Mouse (Mus musculus) kidney, postnatal 14 days (tissue): ENCODE measurements around the gene Gpx8.
"Not testable (repeated sequence)": the region's sequence is repeated elsewhere in the genome, so short reads cannot be mapped to it uniquely, and the experiment has no call there.

ENCODE experiments used
- DNase-seq: peaks from one replicate; pipeline ENCODE4 v3.0.0; 2022; ENCODE audit warnings: mixed read lengths

Gene Gpx8

GRCm38 (mm10) chr13:113023274-113024143 lies 22.7 kb downstream of the Gpx8 start:
- DNase-seq: no peak

GRCm38 (mm10) chr13:113022467-113022866 lies 23.7 kb downstream of the Gpx8 start:
- no peak for DNase-seq

DNA sequence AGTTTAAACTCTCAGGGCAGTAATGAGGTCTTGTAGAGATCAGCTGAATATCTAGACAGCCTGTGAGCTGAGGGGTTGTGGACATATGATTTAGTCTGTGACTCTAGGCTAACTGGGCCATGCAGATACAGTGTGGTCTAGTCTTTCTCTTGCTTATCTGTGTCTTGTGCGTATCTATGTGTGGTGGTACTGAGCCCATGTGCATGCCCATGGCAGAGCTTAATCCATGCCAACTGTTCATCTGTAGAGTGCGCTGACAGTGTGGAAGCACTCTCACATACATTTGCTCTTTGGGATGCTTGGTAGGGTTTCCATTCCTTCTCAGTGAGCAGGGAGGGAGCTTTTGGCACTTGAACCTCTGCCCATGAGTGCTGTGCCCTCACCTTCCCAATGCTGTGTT lies 24.7 kb downstream of the Gpx8 start:
- no peak for DNase-seq

DNA sequence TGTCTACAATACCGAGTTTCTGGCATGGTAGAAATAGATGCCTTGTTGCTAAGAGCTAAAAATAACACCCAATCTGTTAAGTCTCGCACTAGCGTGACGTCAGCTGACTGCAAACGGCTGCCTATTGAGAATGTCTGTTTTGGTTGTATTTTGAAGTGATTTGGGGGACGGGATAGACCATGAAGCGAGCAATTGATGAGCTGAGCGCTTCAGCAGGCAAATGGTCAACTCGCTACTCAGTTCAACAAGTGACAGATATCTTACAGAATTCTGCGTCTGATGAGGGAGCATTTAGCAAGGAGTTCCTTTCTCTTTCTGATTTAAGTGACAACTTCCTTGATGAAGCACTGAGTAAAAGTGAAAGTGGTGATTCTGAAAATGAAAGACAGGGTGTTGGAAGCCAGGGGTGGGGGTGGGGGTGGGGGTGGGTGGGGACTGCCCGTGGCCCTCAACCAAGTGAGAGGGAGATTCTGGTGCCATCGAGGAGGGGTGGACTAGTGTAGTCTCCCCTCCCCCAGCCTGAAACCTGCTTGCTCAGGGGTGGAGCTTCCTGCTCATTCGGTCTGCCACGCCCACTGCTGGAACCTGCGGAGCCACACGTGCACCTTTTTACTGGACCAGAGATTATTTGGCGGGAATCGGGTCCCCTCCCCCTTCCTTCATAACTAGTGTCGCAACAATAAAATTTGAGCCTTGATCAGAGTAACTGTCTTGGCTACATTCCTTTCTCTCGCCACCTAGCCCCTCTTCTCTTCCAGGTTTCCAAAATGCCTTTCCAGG lies 32.8 kb downstream of the Gpx8 start:
- DNase-seq: not testable (repeated sequence)

DNA sequence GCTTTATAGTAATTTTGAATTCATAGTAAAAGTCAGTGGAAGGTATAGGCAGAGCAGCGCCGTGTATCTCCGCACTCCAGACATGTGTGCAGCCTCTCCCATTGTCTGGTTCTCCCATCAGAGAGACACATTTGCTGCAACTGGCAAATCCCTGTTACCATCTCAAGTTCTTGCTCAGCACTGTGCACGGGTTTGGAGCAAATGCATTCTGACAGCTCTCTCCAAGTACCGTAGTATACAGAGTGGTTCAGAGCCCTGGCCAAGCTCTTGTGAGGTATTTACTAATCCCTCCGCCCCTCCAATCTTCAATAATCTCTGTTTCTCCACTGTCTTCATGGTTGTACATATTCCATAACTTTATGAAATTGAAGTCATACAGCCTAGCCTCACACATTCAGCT lies 33.5 kb downstream of the Gpx8 start:
- no peak for DNase-seq

DNA sequence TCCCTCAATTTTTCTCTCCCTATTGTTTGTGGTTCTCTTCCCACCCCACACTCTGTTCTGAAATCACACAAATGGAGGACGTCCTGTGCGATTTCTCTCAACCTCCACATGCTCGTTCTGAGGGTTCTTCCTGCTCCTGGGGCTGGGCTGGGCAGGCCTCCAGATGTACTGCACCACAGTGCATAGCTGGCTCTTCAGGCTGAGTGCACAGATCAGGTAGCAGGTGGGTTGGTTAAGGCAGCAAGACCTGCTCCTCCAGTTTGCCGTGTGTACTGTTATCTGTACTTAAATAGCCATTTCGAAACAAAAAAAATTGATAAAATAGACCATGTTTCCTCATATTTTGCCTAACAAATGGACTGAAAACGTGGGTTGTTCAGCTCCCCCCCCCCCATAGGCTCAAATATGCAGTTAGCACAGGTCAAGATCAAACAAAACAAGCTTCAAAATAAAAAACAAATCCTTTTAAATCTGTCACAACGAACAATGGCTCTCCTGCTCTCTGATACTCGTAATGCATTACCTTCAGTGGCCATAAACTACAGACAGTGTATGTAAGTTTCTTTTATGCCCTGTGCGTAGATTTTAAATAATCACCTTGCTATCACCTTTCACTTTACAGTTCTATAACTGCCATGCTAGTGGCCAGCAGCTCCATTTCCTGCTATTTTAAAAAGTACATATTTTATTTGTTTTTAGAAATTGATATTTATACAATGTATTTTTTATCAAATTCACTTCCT lies 45.5 kb downstream of the Gpx8 start:
- DNase-seq: no peak

DNA sequence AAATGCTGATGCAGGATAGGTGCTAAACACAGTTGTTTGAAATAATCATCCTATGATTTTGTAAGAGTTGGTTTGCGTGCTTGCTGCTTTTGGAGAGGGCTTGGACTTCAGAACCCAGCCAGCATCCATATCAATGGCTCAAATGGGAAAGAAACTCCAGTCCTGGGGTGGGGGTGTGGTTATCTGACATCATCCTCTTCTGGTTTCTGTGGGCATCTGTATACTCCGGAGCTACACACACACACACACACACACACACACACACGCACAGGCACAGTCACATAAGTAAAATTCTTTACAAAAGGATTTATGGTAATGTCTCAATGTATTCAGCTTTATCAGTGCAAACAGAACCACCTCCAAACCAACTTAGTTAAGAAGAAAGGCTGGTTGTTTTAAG lies 46.1 kb downstream of the Gpx8 start:
- DNase-seq: no peak

- peak; percentile 19 for DNase-seq
Observed at GRCm38 (mm10) chr13:112998427-112999201, 47.6 kb downstream of the Gpx8 start.

DNA sequence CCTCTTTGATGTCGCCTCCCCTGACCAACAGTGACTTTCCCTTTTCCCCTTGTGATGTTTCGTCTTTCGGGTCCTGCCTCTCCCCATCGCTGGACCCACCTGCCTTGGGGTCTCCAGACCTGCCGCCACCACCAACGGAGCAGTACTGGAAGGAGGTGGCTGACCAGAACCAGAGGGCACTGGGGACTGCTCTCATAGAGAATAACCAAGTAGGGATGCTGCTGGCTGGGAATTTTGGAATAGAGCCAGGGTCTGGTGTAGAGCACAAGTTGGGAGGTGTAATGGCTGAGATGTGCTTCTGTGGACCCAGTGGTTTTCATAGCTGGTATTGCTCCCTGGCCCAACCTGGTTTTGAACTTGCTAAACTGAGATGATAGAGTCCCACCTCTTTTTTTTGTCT lies 48.8 kb downstream of the Gpx8 start:
- DNase-seq: no peak

- no peak for DNase-seq
Observed at GRCm38 (mm10) chr13:112996407-112996806, 49.8 kb downstream of the Gpx8 start.

- DNase-seq: peak; percentile 67
Observed at GRCm38 (mm10) chr13:112994191-112994590, 52.0 kb downstream of the Gpx8 start.

DNA sequence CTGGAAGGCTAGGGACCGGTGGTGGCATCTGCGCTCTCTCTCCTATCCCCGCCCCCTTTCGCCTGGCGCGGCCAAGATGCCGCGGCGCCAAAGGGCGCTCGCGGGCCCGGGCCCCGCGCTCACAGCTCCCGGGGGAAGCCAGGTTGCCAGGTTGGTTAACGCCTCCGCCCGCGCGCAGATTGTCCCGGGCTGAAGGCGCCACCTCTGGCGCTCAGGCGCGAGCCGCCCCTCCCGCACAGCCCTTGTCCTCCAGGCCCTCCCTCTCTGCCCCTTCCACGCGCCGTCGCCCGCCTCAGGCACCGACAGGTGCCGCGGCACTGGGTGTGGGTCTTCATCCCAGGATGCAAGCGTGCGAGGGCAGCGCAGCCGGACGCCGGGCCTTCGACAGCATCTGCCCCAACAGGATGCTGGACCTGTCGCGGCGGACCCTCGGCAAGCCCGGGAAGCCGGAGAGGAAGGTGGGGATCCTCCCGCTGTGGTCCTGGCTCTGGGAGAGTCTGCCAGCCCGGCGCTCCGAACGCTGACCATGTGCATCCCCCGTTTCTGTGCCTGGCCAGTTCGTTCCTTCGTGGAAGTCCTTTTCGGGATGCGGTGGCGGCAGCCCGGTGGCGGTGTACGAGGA lies 52.6 kb downstream of the Gpx8 start, which contains the start of gene Mcidas:
Gene Mcidas, plus strand, starts transcription at position 315 of the 622 bp plus-strand sequence.
- DNase-seq: peak; percentile 21
